Mouse (Mus musculus) urinary bladder, postnatal 4 days (tissue): ENCODE measurements around the gene Zbtb1.
A peak's percentile ranks its signal among the peaks of the same experiment; 100 is the strongest.

Source experiments
- DNase-seq, 2 experiments: peaks; one replicate each; pipeline ENCODE4 v3.0.0; 2021 to 2022; ENCODE audit warnings: low spot score in 2 of 2

The Zbtb1 gene

GRCm38 (mm10) chr12:76369978-76370830 is at the start of gene Zbtb1:
Gene Zbtb1, plus strand, starts transcription at chr12:76370266.
- peak; percentile 78 to 84 for DNase-seq

GRCm38 (mm10) chr12:76324679-76325431 is 45.2 kb upstream of the Zbtb1 start, which contains the start of gene Akap5:
Gene Akap5, plus strand, starts transcription at chr12:76324891.
- DNase-seq: peak in 1 of 2 experiments; percentile 47

GRCm38 (mm10) chr12:76326437-76327220 is 43.4 kb upstream of the Zbtb1 start:
- DNase-seq: no peak

GRCm38 (mm10) chr12:76328567-76329354 is 41.3 kb upstream of the Zbtb1 start:
- DNase-seq: no peak

- no peak for DNase-seq
These were observed 36.4 kb upstream of the Zbtb1 start for GRCm38 (mm10) chr12:76333688-76334087.

GRCm38 (mm10) chr12:76335641-76336040 is 34.4 kb upstream of the Zbtb1 start:
- DNase-seq: no peak

GRCm38 (mm10) chr12:76336111-76336965 is 33.7 kb upstream of the Zbtb1 start:
- DNase-seq: no peak

- no peak for DNase-seq
These were observed 29.0 kb upstream of the Zbtb1 start for GRCm38 (mm10) chr12:76341080-76341479.

GRCm38 (mm10) chr12:76345759-76346455 is 24.2 kb upstream of the Zbtb1 start:
- no peak for DNase-seq

- no peak for DNase-seq
These were observed 20.3 kb upstream of the Zbtb1 start for GRCm38 (mm10) chr12:76349680-76350220.

GRCm38 (mm10) chr12:76360868-76361267 is 9.2 kb upstream of the Zbtb1 start:
- DNase-seq: no peak

GRCm38 (mm10) chr12:76361405-76362302 is 8.4 kb upstream of the Zbtb1 start:
- DNase-seq: no peak

GRCm38 (mm10) chr12:76362303-76362676 is 7.8 kb upstream of the Zbtb1 start:
- no peak for DNase-seq

GRCm38 (mm10) chr12:76366276-76366675 is 3.8 kb upstream of the Zbtb1 start:
- DNase-seq: no peak

GRCm38 (mm10) chr12:76367096-76367995 is 2.7 kb upstream of the Zbtb1 start:
- DNase-seq: no peak

GRCm38 (mm10) chr12:76368201-76368789 is 1.8 kb upstream of the Zbtb1 start:
- DNase-seq: no peak

- DNase-seq: no peak
These were observed 1.3 kb upstream of the Zbtb1 start for GRCm38 (mm10) chr12:76368790-76369205.
